Mouse (Mus musculus): ENCODE measurements around the gene St6galnac6. TPM values are rescaled to one million over a fixed set of nuclear protein-coding genes. Genes with fewer than 3 reads are reported as not detected.

St6galnac6 gene
- total RNA-seq, 2 experiments from 2014 or later: 59.7 to 66.0 TPM

- no peak for DNase-seq
Measured at GRCm38 (mm10) chr2:32585149-32585714, 14.3 kb upstream of the St6galnac6 start.

DNA sequence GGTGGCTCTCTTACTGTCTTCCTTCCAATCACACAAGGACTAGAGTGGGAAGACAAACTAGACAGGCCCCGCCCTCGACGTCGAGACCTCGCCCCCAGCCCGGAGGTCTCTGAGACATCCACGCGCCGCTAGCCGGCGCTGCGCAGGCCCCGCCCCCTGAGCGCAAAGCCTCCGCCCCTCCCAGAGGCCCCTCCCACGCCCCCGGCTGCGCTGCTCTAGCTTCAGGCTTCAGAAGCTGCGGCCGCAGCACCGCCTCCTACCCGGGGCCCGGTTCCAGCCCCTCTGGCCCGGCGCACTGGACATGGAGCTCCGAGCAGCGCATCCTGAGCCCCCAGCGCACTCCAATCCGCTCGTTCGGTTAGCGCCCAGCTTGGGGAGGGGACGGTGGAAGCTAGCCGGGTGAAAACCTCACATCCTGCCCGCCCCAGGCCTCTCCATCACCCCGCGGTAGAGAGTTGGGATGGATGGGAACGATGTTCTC, 12.6 kb upstream of the St6galnac6 start, which contains the start of gene St6galnac4:
Gene St6galnac4, plus strand, starts transcription at position 225 of the 481 bp plus-strand sequence.
- DNase-seq: peak; percentile 94

GRCm38 (mm10) chr2:32587731-32588321, 11.7 kb upstream of the St6galnac6 start:
- peak; percentile 31 for DNase-seq

GRCm38 (mm10) chr2:32589213-32589795, 10.2 kb upstream of the St6galnac6 start:
- DNase-seq: peak; percentile 42

GRCm38 (mm10) chr2:32590224-32590623, 9.3 kb upstream of the St6galnac6 start:
- DNase-seq: peak; percentile 41

DNA sequence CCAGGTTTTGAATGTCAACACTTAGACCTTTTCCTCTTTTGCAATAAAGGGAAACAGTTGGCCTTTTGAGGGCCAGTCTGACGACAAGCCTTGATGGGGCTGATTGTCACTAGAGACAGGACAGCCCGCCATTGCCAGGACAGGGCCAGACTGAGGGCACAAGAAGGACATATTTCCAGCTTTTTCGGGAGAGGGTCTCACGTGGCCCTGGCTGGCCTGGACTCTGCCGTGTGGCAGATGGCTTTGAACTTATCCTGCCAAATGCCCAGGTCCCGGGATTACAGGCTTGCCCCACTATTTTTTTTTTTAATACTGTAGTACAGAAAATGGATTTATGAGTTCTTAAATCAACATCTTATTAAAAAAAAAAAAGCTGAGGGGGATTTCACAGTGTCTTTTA, 8.3 kb upstream of the St6galnac6 start:
- no peak for DNase-seq

DNA sequence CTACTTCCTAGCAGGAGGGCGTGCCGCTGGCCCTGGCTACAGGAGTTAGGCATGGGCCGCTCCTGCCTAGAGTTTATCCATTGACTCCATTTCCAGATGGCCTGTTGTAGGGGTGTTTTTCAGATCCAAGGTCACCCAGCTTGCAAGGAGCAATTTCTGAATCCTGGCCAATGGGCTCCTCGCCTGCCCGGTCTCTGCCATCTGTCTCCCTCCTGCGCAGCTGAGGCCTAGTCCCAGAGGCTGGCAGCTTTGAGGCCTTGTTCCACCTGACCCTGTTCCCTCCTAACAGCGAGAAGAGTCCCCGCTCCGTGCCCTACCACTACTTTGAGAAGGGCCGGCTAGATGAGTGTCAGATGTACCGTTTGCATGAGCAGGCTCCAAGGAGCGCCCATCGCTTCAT, 2.8 kb upstream of the St6galnac6 start:
- DNase-seq: peak; percentile 58

GRCm38 (mm10) chr2:32597248-32597647, 2.3 kb upstream of the St6galnac6 start:
- DNase-seq: no peak

DNA sequence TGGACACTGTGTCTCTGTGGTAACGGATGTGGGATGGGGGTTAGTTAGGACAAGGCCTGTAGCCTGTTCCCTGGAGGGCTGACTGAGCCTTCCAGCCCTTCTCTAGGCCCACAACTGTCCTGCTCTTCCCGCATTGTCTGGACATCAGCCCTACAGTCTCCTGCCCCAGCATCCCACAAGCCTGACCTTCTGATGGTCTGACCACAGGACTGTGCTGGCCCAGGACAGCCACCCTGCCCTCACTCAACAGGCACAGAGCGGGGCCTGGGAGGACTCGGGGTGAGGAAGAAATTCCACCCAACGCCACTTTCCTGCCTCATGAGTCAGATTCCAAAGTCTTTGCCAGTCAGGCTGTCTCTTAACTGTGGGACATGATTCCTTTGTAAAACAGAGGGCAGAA, 1.8 kb upstream of the St6galnac6 start:
- no peak for DNase-seq

DNA sequence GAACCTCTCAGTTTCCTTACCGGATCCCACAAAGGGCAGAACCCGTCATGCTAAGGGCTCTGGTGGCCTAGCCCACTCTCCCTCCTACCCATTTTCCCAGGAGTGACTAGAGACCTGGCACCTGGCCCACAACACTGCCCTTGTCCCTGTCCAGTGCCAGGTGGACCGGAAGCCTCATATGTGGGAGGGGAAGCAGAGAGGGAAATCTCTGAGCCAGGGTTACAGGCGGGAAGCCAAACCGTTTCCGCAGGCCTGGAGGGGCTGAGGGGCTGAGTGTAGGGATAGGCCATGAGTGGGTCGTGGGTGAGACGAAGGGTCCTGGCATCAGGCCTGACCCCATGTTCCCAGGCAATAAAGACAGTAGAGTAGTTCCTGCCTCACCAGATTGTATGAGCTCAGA, 1.0 kb upstream of the St6galnac6 start:
- DNase-seq: peak; percentile 36

GRCm38 (mm10) chr2:32601417-32602065, 2.0 kb downstream of the St6galnac6 start:
- DNase-seq: no peak

DNA sequence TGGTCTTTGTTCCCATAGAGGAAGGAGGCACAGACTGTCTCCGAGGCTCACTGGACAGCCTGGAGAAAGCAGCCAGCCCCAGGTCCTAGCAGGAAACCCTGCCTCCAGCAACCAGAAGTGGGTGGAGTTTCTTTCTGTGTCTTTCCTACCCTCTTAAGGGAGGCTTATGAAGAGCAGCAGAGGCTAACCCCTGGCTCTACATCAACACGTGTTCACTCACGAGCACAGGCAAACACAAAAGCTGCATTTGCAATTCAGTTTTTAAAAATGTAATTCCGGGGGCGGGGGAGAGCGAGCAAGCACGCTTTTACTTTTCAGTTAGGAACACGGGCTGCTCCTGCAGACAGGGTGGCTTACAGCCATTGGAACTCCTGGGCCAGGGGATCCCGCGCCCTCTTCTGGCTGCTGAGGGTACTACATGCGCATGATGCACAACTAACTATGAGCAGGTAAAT, 3.1 kb downstream of the St6galnac6 start:
- DNase-seq: peak; percentile 92

DNA sequence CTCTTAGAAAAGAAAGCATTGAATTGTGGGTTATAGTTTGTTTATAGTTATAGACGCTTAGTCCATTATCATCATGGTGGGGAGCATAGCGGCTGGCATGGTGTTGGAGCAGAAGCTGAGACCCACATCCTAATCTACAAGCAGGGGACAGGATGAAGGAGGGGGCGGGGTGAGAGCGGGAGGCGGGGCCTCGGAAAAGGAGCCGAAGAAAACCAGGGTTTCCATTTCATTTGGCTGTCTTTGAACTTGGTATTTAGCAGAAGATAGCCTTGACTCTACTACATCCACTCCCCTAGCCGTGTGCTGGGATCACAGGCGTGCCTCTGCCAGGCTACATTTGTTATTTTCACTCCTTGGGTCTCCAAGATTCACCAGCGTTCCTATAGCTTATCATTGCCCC, 5.1 kb downstream of the St6galnac6 start:
- no peak for DNase-seq

- DNase-seq: peak; percentile 91
Measured at GRCm38 (mm10) chr2:32606161-32607142, 6.9 kb downstream of the St6galnac6 start.

GRCm38 (mm10) chr2:32607262-32607947, 7.9 kb downstream of the St6galnac6 start:
- peak; percentile 58 for DNase-seq

DNA sequence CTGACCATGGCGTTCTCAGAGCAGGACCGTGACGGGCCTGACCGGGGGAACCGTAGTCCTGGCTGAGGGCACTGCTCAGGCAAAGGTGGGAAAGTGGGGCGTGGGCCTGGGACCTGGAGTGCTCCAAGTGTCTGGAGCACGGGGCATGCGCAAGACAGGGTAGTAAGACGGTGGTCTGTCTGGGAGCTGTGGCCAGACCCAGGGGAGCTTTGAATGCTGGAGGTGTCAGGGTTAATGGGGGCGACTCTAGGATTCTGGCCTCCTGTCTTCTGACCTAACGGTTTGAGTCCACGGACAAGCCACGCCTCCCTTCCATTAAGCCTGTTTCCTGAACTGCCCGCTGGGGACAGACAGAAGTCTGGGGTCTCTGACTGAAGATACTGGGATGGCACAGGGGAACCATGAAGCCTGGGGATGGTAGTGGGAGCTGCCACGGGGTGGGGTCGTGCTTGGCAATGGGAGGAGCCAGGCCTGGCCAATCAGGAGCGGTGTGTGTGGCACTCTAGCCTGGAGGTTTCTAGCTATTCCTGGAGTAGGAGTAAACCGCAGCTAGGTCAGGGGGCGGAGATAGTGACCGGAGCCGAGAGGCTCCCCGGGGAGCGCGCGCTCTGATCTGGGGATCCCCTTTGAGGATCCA, 8.8 kb downstream of the St6galnac6 start:
- peak; percentile 70 for DNase-seq

DNA sequence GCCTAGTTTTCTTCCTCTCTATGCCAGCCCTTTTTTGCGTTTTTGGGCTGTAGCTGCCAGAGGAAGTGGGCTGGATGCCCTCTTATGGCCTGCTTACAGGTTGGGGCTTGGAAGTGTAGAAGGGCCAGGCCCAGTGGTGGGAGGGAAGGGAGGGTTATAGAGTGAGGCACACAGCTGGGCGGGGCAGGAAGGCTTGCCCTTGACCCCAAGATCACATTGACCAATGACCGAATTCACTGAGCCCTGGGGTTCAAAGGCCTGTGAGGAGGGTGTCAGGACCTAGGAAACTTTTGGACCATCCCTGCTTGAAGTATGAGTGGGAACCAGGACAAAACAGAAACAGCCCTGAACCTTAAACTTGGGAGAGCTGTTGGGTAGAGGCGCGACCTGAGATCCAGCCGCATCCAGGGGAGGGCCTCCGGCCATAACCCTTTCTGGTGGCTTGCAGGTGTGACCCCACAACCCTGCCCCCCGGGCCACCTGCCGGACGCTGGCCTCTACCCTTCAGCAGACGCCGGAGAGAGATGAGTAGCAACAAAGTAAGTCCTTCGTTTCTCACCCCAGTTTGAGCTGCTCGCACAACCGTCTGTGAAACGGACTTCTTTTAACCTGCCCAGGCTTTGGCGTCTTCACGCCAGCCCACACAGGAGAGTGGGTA, 9.4 kb downstream of the St6galnac6 start:
- DNase-seq: no peak

- no peak for DNase-seq
Measured at GRCm38 (mm10) chr2:32610610-32611229, 11.2 kb downstream of the St6galnac6 start.

DNA sequence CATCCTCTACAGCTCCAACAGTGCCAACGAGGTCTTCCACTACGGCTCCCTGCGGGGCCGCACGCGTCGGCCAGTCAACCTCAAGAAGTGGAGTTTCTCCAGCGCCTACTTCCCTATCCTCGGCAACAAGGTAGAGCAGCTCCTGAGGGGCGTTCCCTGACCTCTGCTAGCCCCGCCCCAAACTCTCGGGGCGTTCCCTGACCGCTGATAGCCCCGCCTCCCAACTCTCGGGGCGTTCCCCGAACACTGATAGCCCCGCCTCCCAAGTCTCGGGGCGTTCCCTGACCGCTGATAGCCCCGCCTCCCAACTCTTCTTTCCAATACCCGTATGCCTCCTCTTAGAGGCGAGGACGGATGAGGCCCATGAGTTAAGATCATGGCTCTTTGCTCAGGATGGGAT, 12.8 kb downstream of the St6galnac6 start:
- DNase-seq: no peak

GRCm38 (mm10) chr2:32617109-32617508, 17.6 kb downstream of the St6galnac6 start:
- no peak for DNase-seq
